Mouse (Mus musculus): Measurements from ENCODE around the gene Myrip.

DNA sequence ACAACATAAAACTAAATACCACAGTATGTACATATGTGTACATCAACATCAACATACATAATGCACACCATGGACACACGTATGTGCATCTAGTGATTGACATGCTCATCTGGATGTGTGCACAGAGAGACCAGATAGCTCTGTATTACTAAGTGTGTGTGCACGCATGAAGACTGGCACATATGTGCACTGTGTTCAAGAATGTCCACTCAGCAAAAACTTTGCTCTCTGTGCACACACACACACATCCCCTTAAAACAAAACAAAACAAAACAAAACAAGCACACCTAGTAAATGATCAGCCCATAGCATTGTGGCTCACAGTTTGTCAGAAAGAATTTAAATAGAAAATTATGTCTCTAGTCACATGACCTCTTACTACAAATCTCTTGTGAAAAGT lies 10.9 kb upstream of the Myrip start:
- no peak for TF ChIP-seq MAX (IDR thresholded peaks at IDR 0.05)
- TF ChIP-seq USF1 (IDR thresholded peaks at IDR 0.05; ENCODE audit: low read depth) = no peak
- TF ChIP-seq CTCF (IDR thresholded peaks at IDR 0.05; ENCODE audit: control insufficient read depth, insufficient read depth, insufficient read length) = no peak
- no peak for TF ChIP-seq MYOD1 (IDR thresholded peaks at IDR 0.05; ENCODE audit: control insufficient read depth, insufficient read length, low read depth)
- TF ChIP-seq FOSL1 (IDR thresholded peaks at IDR 0.05; ENCODE audit: insufficient read depth, low read length, poor library complexity, severe bottlenecking) = no peak
